Mouse (Mus musculus) liver, embryonic 14.5 days (tissue): Measurements from ENCODE around the gene Igsf6. TPM values are rescaled to one million over a fixed set of nuclear protein-coding genes. Genes with fewer than 3 reads are reported as not detected.

Source experiments
- ATAC-seq: fragments of 200-750 bp; cut with Nextera tagmentation; 2 replicates; pipeline ENCODE4 v1.8.0; 2017; ENCODE audit warnings: moderate number of reproducible peaks, mild to moderate bottlenecking, moderate library complexity; ENCODE audit not compliant: insufficient read depth
- DNase-seq, 3 experiments: peaks; one replicate each; pipeline ENCODE4 v3.0.0-alpha.2; 2012 to 2013; ENCODE audit warnings: low read depth in 3 of 3, low spot score in 3 of 3
- H3K27ac ChIP-seq: fragments of 300-500 bp; sonication (generic); 2 replicates; pipeline ENCODE4 v1.5.1; 2014; ENCODE audit warnings: moderate library complexity, mild to moderate bottlenecking, control low read depth, inconsistent platforms
- H3K27me3 ChIP-seq: fragments of 300-500 bp; sonication (generic); 2 replicates; pipeline ENCODE4 v1.6.1; 2014; ENCODE audit warnings: mild to moderate bottlenecking, low read length, moderate library complexity; ENCODE audit not compliant: control insufficient read depth, insufficient read depth
- H3K36me3 ChIP-seq: fragments of 300-500 bp; sonication (generic); replicated peaks from 2 replicates; pipeline ENCODE4 v1.6.1; 2014; ENCODE audit warnings: low read depth; ENCODE audit not compliant: control insufficient read depth, insufficient read depth
- H3K4me1 ChIP-seq, 2 experiments: fragments of 200-500 bp in 1 of 2; fragments of 300-500 bp in 1 of 2; sonication (generic) in 1 of 2; replicated peaks; 2 replicates each; pipeline ENCODE4 v1.6.1; 2012 to 2014; ENCODE audit warnings: antibody characterized with exemption in 1 of 2, inconsistent platforms in 1 of 2, low read length in 1 of 2; ENCODE audit not compliant: control insufficient read depth in 2 of 2, insufficient read depth in 2 of 2
- H3K4me2 ChIP-seq: fragments of 300-500 bp; sonication (generic); 2 replicates; pipeline ENCODE4 v1.6.1; 2014; ENCODE audit warnings: low read depth, mild to moderate bottlenecking, control low read depth, moderate library complexity
- H3K4me3 ChIP-seq, 2 experiments: fragments of 200-500 bp in 1 of 2; fragments of 300-500 bp in 1 of 2; sonication (generic) in 1 of 2; 2 replicates each; pipeline ENCODE4 v1.5.1; 2012 to 2014; ENCODE audit warnings: low read depth in 2 of 2, low read length in 2 of 2, mild to moderate bottlenecking in 2 of 2, control low read depth in 1 of 2, inconsistent platforms in 1 of 2, moderate library complexity in 1 of 2; ENCODE audit not compliant: insufficient read depth in 1 of 2
- H3K9ac ChIP-seq: fragments of 300-500 bp; sonication (generic); replicated peaks from 2 replicates; pipeline ENCODE4 v1.6.1; 2014; ENCODE audit warnings: mild to moderate bottlenecking, control low read depth, moderate library complexity
- H3K9me3 ChIP-seq: fragments of 300-500 bp; sonication (generic); 2 replicates; pipeline ENCODE4 v1.6.1; 2016; ENCODE audit warnings: low read length, mixed read lengths; ENCODE audit not compliant: control insufficient read depth
- CTCF ChIP-seq: IDR thresholded peaks from 2 replicates; pipeline ENCODE4 v1.5.1; 2016; ENCODE audit warnings: antibody characterized with exemption, low read depth, control low read depth
- EP300 ChIP-seq: IDR thresholded peaks from 2 replicates; pipeline ENCODE4 v1.6.1; 2016; ENCODE audit warnings: antibody characterized with exemption, low read depth
- WGBS: fragments of 180-500 bp; shearing (Covaris S2); extraction: QIAGEN DNeasy Blood & Tissue Kit; methylation state at CpG from one replicate; pipeline ENCODE4 v1.1.7; 2014; ENCODE audit not compliant: insufficient replicate concordance; 5-methylcytosine and 5-hydroxymethylcytosine counted together
- polyA plus RNA-seq, 2 experiments: library from polyadenylated mRNA; depleted of rRNA in 1 of 2; stranded (reverse) in 1 of 2; unstranded in 1 of 2; fragments of >200 nt; fragmentation: Nextera tagmentation in 1 of 2; extraction: Ambion mirVana in 1 of 2; gene quantifications; 2 replicates each; pipeline versions ENCODE4 v1.2.1 to v1.2.3; 2012 to 2014

Gene Igsf6
- polyA plus RNA-seq, 2 experiments, result 4.7 to 7.2 TPM

DNA sequence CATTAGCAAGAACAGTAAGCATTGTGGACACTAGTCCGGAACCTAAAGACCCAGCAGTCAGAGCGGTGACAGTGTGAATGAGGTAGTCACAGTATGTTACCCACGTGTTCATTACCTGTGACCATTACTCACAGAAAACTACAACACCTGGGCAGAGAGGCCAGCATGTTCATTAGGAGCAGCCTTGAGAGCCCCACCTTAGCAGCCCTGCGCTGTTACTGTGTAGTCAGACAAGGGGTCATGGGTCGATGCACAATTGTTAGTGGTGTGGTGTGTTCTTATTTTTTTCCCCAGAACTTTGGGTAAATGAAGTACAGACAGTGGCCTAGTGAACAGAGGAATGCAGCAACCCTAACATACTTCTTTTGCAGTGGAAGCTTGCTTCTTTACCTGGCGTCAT, 2.9 kb upstream of the Igsf6 start:
- TF ChIP-seq EP300 (no peak), CTCF (no peak)
- DNase-seq (no peak), ATAC-seq (no peak)
- Histone ChIP-seq H3K9ac (no peak overlapping the region), H3K27me3 (no peaks in the 10 kb centered on the region), H3K4me2 (no peak overlapping the region), H3K27ac (no peak overlapping the region), H3K36me3 (no peaks in the 10 kb centered on the region), H3K9me3 (no peaks in the 10 kb centered on the region), H3K4me3 (no peak overlapping the region), H3K4me1 (no peaks in the 10 kb centered on the region)
- WGBS, result 83% methylated on average over 6 of the region's 6 CpGs

DNA sequence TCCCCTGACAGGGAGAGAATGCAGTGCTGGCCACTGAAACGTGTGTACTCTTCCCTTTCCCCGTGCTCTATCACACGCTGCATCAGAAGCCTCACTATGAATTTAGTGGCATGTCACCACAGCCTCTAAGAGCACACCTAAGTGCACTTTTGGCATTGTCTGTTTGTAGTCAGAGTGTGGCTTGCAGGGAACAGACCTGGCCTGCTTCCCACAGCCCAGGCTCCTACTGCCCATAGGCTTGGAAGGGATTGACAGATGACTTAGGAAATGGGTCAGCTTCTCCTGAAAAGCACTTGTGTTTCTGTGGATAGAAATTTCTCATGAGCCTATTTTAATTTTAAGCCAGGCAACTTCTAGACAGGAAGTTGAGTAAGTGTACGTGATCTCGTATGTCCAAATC, 1.0 kb upstream of the Igsf6 start:
- 62% methylated on average over 5 of the region's 5 CpGs for WGBS
- Histone ChIP-seq H3K27me3 (no peaks in the 10 kb centered on the region), H3K4me2 (no peak overlapping the region), H3K36me3 (peaks cover 4% of the 10 kb centered on the region; the same call in 1 of the 2 replicates), H3K9me3 (no peaks in the 10 kb centered on the region), H3K27ac (no peak overlapping the region), H3K4me1 (no peaks in the 10 kb centered on the region), H3K9ac (no peak overlapping the region), H3K4me3 (no peak overlapping the region)
- DNase-seq (no peak), ATAC-seq (no peak)
- TF ChIP-seq EP300 (no peak), CTCF (no peak)

GRCm38 (mm10) chr7:121074801-121075400, 529 bp upstream of the Igsf6 start:
- 70% methylated on average over 6 of the region's 6 CpGs for WGBS
- H3K4me3 ChIP-seq, result no peak overlapping the region
- ATAC-seq (no peak; the same call in 1 of the 2 replicates), DNase-seq (no peak)
- no peaks in the 10 kb centered on the region for H3K27me3 ChIP-seq
- no peak overlapping the region for H3K27ac ChIP-seq
- no peaks in the 10 kb centered on the region for H3K9me3 ChIP-seq
- H3K4me1 ChIP-seq, result no peaks in the 10 kb centered on the region
- H3K9ac ChIP-seq, result no peak overlapping the region
- no peak for TF ChIP-seq CTCF
- H3K4me2 ChIP-seq, result no peak overlapping the region
- peaks cover 5% of the 10 kb centered on the region; the same call in 1 of the 2 replicates for H3K36me3 ChIP-seq

- H3K27me3 ChIP-seq, result no peaks in the 10 kb centered on the region
- TF ChIP-seq CTCF (no peak), EP300 (no peak)
- DNase-seq (no peak), ATAC-seq (no peak)
- H3K9ac ChIP-seq, result no peak overlapping the region
- H3K4me1 ChIP-seq, result no peaks in the 10 kb centered on the region
- H3K4me3 ChIP-seq, result no peak overlapping the region
- H3K4me2 ChIP-seq, result no peak overlapping the region
- H3K9me3 ChIP-seq, result no peaks in the 10 kb centered on the region
- H3K36me3 ChIP-seq, result peaks cover 5% of the 10 kb centered on the region; the same call in 1 of the 2 replicates
- WGBS, result 47% methylated on average over 5 of the region's 5 CpGs
- H3K27ac ChIP-seq, result no peak overlapping the region
Measured at GRCm38 (mm10) chr7:121072506-121072905, 1.9 kb downstream of the Igsf6 start.

GRCm38 (mm10) chr7:121071276-121071675, 3.1 kb downstream of the Igsf6 start:
- Histone ChIP-seq H3K27ac (no peak overlapping the region), H3K4me1 (no peaks in the 10 kb centered on the region), H3K36me3 (peaks cover 5% of the 10 kb centered on the region; the same call in 1 of the 2 replicates), H3K4me3 (no peak overlapping the region), H3K4me2 (no peak overlapping the region), H3K27me3 (no peaks in the 10 kb centered on the region), H3K9me3 (no peaks in the 10 kb centered on the region), H3K9ac (no peak overlapping the region)
- no peak for ATAC-seq
- WGBS, result 77% methylated on average over 4 of the region's 4 CpGs
- TF ChIP-seq CTCF (no peak), EP300 (no peak)
- DNase-seq, result no peak
